Mouse (Mus musculus) lung, embryonic 15.5 days (tissue): ENCODE measurements around the gene Lclat1. TPM values are rescaled to one million over a fixed set of nuclear protein-coding genes. Genes with fewer than 3 reads are reported as not detected.

ENCODE experiments used
- ATAC-seq: fragments of 200-750 bp; cut with Nextera tagmentation; 2 replicates; pipeline ENCODE4 v1.8.0; 2017; ENCODE audit warnings: moderate number of reproducible peaks, borderline replicate concordance; ENCODE audit not compliant: low FRiP score, low TSS enrichment; ENCODE audit errors: extremely low read depth
- H3K27ac ChIP-seq: fragments of 300-500 bp; sonication (generic); 2 replicates; pipeline ENCODE4 v1.5.1; 2015; ENCODE audit warnings: moderate library complexity, mild to moderate bottlenecking, inconsistent platforms
- H3K27me3 ChIP-seq: fragments of 300-500 bp; sonication (generic); 2 replicates; pipeline ENCODE4 v1.6.1; 2015; ENCODE audit warnings: inconsistent platforms
- H3K36me3 ChIP-seq: fragments of 300-500 bp; sonication (generic); 2 replicates; pipeline ENCODE4 v1.6.1; 2015; ENCODE audit warnings: inconsistent platforms
- H3K4me1 ChIP-seq: fragments of 300-500 bp; sonication (generic); 2 replicates; pipeline ENCODE4 v1.6.1; 2015; ENCODE audit warnings: inconsistent platforms
- H3K4me2 ChIP-seq: fragments of 300-500 bp; sonication (generic); 2 replicates; pipeline ENCODE4 v1.6.1; 2015; ENCODE audit warnings: inconsistent platforms, mild to moderate bottlenecking, moderate library complexity
- H3K4me3 ChIP-seq: fragments of 300-500 bp; sonication (generic); 2 replicates; pipeline ENCODE4 v1.5.1; 2015; ENCODE audit warnings: mild to moderate bottlenecking, inconsistent platforms
- H3K9ac ChIP-seq: fragments of 300-500 bp; sonication (generic); 2 replicates; pipeline ENCODE4 v1.6.1; 2015; ENCODE audit warnings: inconsistent platforms
- H3K9me3 ChIP-seq: fragments of 300-500 bp; sonication (generic); 2 replicates; pipeline ENCODE4 v1.6.1; 2016; ENCODE audit warnings: inconsistent platforms
- WGBS: fragments of 180-500 bp; shearing (Covaris S2); methylation state at CpG from one replicate; pipeline ENCODE4 v1.1.7; 2015; 5-methylcytosine and 5-hydroxymethylcytosine counted together
- polyA plus RNA-seq: library from polyadenylated mRNA; unstranded; fragments of >200 nt; fragmentation: Nextera tagmentation; extraction: Ambion mirVana; gene quantifications from 2 replicates; pipeline ENCODE4 v1.2.1, GENCODE M21; 2015

Gene Lclat1
- polyA plus RNA-seq, 1 experiment from 2014 or later = 13.4 TPM

GRCm38 (mm10) chr17:73118702-73119101 lies 10.9 kb downstream of the Lclat1 start:
- H3K27ac ChIP-seq = no peak overlapping the region
- no peaks in the 10 kb centered on the region for H3K27me3 ChIP-seq
- 74% methylated on average over 4 of the region's 4 CpGs for WGBS
- no peak for ATAC-seq
- H3K9ac ChIP-seq = no peak overlapping the region
- H3K4me3 ChIP-seq = no peak overlapping the region
- H3K9me3 ChIP-seq = no peaks in the 10 kb centered on the region
- no peaks in the 10 kb centered on the region for H3K36me3 ChIP-seq
- peaks cover 9% of the 10 kb centered on the region; the same call in 1 of the 2 replicates for H3K4me1 ChIP-seq
- no peak overlapping the region for H3K4me2 ChIP-seq

GRCm38 (mm10) chr17:73119150-73119549 lies 11.4 kb downstream of the Lclat1 start:
- Histone ChIP-seq H3K27me3 (no peaks in the 10 kb centered on the region), H3K9me3 (no peaks in the 10 kb centered on the region), H3K4me3 (no peak overlapping the region), H3K4me1 (peaks cover 9% of the 10 kb centered on the region; the same call in 1 of the 2 replicates), H3K27ac (no peak overlapping the region), H3K9ac (no peak overlapping the region), H3K4me2 (no peak overlapping the region), H3K36me3 (no peaks in the 10 kb centered on the region)
- 85% methylated on average over 6 of the region's 6 CpGs for WGBS
- no peak for ATAC-seq

DNA sequence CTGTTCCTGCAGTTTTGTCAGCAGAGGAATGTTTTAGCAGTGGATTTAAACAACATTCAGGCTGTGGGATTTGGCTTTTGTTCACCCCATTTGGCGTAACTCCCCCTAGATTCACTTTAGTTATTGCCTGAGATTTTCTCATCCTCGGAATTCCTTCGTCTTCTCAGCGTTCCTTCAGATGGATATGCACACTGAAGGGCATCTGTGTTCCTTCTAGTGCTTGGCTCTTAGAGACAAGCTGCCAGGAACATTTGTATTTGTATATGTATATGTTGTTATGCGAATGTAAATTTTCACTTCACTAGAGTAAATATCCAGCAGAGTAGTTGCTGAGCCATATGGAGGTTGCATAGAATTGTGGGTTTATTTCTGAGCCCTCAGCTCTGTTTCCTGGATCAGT lies 12.8 kb downstream of the Lclat1 start:
- 53% methylated on average over 5 of the region's 5 CpGs for WGBS
- peak; percentile 67 for ATAC-seq
- no peak overlapping the region; the same call in 1 of the 2 replicates for H3K4me2 ChIP-seq
- no peaks in the 10 kb centered on the region for H3K27me3 ChIP-seq
- H3K4me1 ChIP-seq = peaks cover 9% of the 10 kb centered on the region
- H3K36me3 ChIP-seq = no peaks in the 10 kb centered on the region
- peak overlapping the region; percentile 75 for H3K27ac ChIP-seq
- no peak overlapping the region for H3K4me3 ChIP-seq
- H3K9me3 ChIP-seq = no peaks in the 10 kb centered on the region
- H3K9ac ChIP-seq = no peak overlapping the region

DNA sequence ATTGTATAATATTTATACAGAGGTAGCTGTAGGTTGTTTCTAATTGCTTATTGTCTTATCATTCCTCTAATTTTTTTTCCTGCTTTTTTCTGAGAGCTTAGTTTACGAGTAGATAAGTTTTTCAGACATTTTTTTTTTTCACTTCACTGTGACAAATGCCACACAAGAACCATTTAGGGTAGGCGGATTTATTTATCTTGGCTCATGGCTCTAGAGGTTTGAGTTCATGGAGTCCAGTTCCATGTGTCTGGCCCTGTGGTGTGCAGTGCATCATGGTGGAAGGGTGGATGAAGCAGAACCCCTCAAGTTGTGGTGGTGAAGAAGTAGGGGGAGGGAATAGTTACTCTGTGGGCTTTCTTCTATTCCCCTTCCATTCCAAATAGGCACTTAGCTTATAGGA lies 13.9 kb downstream of the Lclat1 start:
- Histone ChIP-seq H3K4me1 (peaks cover 12% of the 10 kb centered on the region), H3K4me2 (no peak overlapping the region), H3K27ac (no peak overlapping the region)

DNA sequence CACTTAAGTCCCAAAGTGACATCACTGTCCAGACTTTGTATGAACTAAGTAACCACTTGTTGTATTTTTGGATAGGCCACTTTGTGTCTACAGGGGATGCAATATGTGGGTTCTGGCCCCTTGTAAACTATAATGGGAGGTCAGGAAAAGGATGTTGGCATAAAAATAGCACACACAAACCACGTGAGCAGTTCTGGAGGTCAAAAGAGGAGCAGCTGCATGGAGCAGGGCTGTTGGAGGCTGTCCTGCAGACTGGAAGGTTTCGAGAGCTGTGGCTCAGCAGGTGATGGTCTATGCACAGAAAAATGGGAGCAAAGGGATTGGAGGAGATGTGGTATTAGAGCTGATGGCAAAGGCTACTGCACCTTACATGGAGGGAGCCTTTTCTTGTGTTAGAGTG lies 18.6 kb downstream of the Lclat1 start:
- no peak overlapping the region for H3K4me2 ChIP-seq
- H3K4me1 ChIP-seq = peaks cover 4% of the 10 kb centered on the region
- no peaks in the 10 kb centered on the region for H3K36me3 ChIP-seq
- no peak overlapping the region for H3K4me3 ChIP-seq
- no peaks in the 10 kb centered on the region for H3K27me3 ChIP-seq
- no peak overlapping the region for H3K9ac ChIP-seq
- WGBS = 49% methylated on average over 2 of the region's 2 CpGs
- no peaks in the 10 kb centered on the region for H3K9me3 ChIP-seq
- H3K27ac ChIP-seq = no peak overlapping the region
- no peak for ATAC-seq

More for the DNA sequence above, 13.9 kb downstream of the Lclat1 start:
- Histone ChIP-seq H3K9me3 (no peaks in the 10 kb centered on the region), H3K9ac (no peak overlapping the region), H3K4me3 (no peak overlapping the region), H3K27me3 (no peaks in the 10 kb centered on the region), H3K36me3 (no peaks in the 10 kb centered on the region)
- 71% methylated on average over 2 of the region's 2 CpGs for WGBS
- ATAC-seq = no peak

DNA sequence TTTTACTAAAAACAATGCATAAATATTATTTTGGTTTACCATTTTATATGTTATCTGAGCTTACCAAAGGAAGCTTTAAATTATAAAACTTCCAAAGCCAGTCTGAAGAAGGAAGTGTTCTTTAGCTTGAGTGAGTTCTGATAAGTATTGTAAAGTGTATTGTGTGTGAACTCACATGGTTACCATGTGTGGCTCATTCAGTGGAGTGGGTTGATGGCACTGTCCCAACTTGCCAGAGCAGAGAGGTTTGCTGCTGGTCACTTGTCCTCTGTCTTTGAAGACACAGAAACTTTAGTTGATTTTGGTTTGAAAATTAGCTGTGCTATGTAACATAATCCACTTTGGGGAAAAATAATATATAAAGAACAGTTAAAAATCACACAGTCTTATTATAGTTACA lies 19.1 kb downstream of the Lclat1 start:
- no peak overlapping the region for H3K4me2 ChIP-seq
- H3K27me3 ChIP-seq = no peaks in the 10 kb centered on the region
- H3K4me3 ChIP-seq = no peak overlapping the region
- no peak overlapping the region for H3K9ac ChIP-seq
- H3K9me3 ChIP-seq = no peaks in the 10 kb centered on the region
- no peak overlapping the region for H3K27ac ChIP-seq
- H3K36me3 ChIP-seq = no peaks in the 10 kb centered on the region
- H3K4me1 ChIP-seq = peaks cover 3% of the 10 kb centered on the region
- no peak for ATAC-seq

DNA sequence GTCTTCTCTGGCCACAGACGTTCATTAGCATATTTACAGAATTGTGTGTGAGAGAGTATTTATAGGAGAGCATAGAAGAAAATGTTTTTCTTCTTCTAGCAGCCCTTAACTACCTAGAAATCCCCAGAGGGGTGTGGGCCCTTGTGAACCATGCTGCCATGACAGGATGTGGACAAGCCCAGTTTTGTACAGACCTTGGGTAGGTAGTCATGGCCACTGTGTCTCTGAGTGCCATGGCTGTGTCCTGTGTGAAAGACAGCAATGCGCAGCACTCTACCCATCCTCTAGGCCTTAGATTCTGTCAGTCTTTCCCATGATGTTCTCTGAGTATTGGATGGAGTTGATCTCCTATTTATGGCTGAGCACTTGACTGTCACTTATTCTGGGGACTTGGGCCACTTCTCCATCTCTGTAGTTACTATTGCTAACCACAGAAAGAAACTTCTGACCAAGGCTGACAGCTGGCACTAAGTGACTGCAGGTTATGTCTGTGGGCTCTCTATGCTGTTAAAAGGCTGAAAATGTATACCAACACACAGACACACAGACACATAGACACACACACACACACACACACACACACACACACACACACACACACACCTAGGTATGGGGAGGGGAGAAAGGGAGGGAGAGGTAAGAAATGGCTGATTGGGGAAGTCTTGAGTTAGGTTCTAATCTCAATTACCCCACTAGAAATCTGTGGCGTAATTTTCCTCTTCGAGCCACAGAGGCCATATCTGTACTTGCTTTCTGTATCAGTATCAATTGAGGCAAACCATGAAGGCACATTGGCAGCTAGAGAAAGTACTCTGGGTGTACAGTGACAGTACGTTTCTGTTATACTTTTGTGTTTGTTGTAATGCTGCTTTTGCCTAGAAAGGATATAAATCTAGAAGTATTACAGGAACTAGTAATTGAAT lies 29.0 kb downstream of the Lclat1 start:
- H3K4me1 ChIP-seq = no peaks in the 10 kb centered on the region
- no peak for ATAC-seq
- no peak overlapping the region for H3K4me3 ChIP-seq
- no peaks in the 10 kb centered on the region for H3K36me3 ChIP-seq
- H3K4me2 ChIP-seq = no peak overlapping the region
- no peaks in the 10 kb centered on the region for H3K9me3 ChIP-seq
- H3K27me3 ChIP-seq = no peaks in the 10 kb centered on the region
- no peak overlapping the region for H3K9ac ChIP-seq
- H3K27ac ChIP-seq = no peak overlapping the region
- 91% methylated on average over 5 of the region's 5 CpGs for WGBS

DNA sequence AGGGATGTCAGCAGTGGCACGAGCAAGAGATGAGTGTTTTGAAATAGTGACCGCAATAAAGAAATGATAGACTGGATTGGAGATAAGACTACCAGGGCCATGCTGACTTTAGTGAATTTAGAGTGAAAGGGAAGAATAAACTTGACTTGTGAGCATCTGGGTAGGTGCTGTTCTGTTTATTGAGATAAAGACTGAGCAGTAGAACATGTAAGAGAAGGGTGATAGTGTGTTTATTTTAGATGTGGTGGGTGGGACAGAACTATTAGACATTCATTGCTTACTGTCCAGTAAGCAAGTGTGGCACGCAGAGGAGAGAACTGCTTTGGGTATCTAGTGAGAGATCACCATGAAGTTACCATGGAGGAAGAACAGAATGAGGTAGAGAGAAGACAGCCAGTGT lies 30.4 kb downstream of the Lclat1 start:
- Histone ChIP-seq H3K4me3 (no peak overlapping the region), H3K4me1 (no peaks in the 10 kb centered on the region), H3K27me3 (no peaks in the 10 kb centered on the region), H3K4me2 (no peak overlapping the region), H3K36me3 (no peaks in the 10 kb centered on the region), H3K27ac (no peak overlapping the region), H3K9ac (no peak overlapping the region), H3K9me3 (no peaks in the 10 kb centered on the region)
- no peak for ATAC-seq
- WGBS = 71% methylated on average over 3 of the region's 3 CpGs

- ATAC-seq = no peak
Measured at GRCm38 (mm10) chr17:73142029-73142428, 34.2 kb downstream of the Lclat1 start.

GRCm38 (mm10) chr17:73142445-73142844 lies 34.7 kb downstream of the Lclat1 start:
- Histone ChIP-seq H3K27me3 (no peaks in the 10 kb centered on the region), H3K4me2 (no peak overlapping the region), H3K4me3 (no peak overlapping the region), H3K4me1 (no peaks in the 10 kb centered on the region), H3K9ac (no peak overlapping the region), H3K9me3 (no peaks in the 10 kb centered on the region), H3K36me3 (no peaks in the 10 kb centered on the region), H3K27ac (no peak overlapping the region)
- WGBS = 9% methylated on average over 2 of the region's 2 CpGs
- no peak for ATAC-seq

More at GRCm38 (mm10) chr17:73142029-73142428, 34.2 kb downstream of the Lclat1 start:
- H3K4me1 ChIP-seq = no peaks in the 10 kb centered on the region
- no peak overlapping the region for H3K4me3 ChIP-seq
- H3K4me2 ChIP-seq = no peak overlapping the region
- no peak overlapping the region for H3K9ac ChIP-seq
- no peak overlapping the region for H3K27ac ChIP-seq
- no peaks in the 10 kb centered on the region for H3K9me3 ChIP-seq
- 55% methylated on average over 4 of the region's 4 CpGs for WGBS
- H3K36me3 ChIP-seq = no peaks in the 10 kb centered on the region
- no peaks in the 10 kb centered on the region for H3K27me3 ChIP-seq

- WGBS = 83% methylated on average over 2 of the region's 2 CpGs
- Histone ChIP-seq H3K36me3 (no peaks in the 10 kb centered on the region), H3K4me3 (no peak overlapping the region), H3K9ac (no peak overlapping the region), H3K27ac (no peak overlapping the region), H3K4me2 (no peak overlapping the region), H3K9me3 (no peaks in the 10 kb centered on the region), H3K27me3 (no peaks in the 10 kb centered on the region), H3K4me1 (no peaks in the 10 kb centered on the region)
- ATAC-seq = no peak
Measured at GRCm38 (mm10) chr17:73145426-73145825, 37.6 kb downstream of the Lclat1 start.

GRCm38 (mm10) chr17:73148607-73149006 lies 40.8 kb downstream of the Lclat1 start:
- no peaks in the 10 kb centered on the region for H3K27me3 ChIP-seq
- no peak for ATAC-seq
- no peak overlapping the region for H3K9ac ChIP-seq

More at GRCm38 (mm10) chr17:73148607-73149006, 40.8 kb downstream of the Lclat1 start:
- WGBS = 60% methylated on average over 2 of the region's 2 CpGs
- H3K27ac ChIP-seq = no peak overlapping the region
- H3K4me2 ChIP-seq = no peak overlapping the region
- no peaks in the 10 kb centered on the region for H3K36me3 ChIP-seq
- no peaks in the 10 kb centered on the region for H3K4me1 ChIP-seq
- H3K4me3 ChIP-seq = no peak overlapping the region
- no peaks in the 10 kb centered on the region for H3K9me3 ChIP-seq
